Mouse (Mus musculus) erythroblast, embryonic 14.5 days (primary cell): Measurements from ENCODE around the gene Wwox.

Experiments used
- GATA1 ChIP-seq: IDR thresholded peaks from 2 replicates; pipeline ENCODE4 v1.6.1; 2012; ENCODE audit warnings: low read length, inconsistent platforms, mixed read lengths
- TAL1 ChIP-seq: IDR thresholded peaks from 3 replicates; pipeline ENCODE4 v1.6.1; 2012; ENCODE audit warnings: low read length, inconsistent platforms, mixed read lengths

DNA sequence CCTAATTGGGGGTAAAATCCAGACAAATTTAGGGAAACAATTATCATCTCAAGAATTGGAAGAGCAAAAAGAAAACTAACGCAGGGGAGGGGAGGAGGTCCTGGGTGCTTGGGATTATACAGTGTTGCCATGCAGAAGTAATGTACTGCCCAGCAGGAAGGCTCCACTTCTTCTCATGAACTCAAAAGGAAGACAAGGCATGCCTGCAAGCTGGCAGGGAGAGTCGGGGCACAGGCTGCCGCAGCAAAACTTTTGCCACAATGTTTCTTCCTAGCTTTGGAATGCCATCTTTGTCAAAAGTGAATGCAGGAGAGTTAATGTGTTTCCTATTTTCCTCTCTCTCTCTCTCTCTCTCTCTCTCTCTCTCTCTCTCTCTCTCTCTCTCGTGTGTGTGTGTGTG, 163.6 kb downstream of the Wwox start:
- no peak for TF ChIP-seq GATA1
- no peak for TF ChIP-seq TAL1
